Mouse (Mus musculus): ENCODE measurements around the gene Mpi. TPM values are rescaled to one million over a fixed set of nuclear protein-coding genes. Genes with fewer than 3 reads are reported as not detected.

Gene Mpi
- polyA plus RNA-seq, 1 experiment, result 32.2 TPM

DNA sequence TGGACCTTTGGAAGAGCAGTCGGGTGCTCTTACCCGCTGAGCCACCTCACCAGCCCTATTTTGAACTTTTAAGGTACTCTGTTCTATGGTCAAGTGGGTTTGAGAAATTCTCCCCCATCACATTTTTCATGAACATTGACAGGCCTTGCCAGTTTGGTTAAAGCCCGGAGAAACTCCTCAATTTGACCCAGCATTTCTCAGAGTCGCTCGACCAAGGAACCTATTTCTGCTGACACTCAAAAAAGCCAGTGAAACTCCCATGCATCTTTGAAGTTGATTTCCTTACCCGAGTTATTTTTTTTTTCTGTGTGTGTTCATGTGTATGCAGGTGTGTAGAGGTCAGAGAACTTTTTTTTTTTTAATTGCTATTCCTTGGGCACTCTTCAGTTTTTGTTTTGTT, 12.0 kb upstream of the Mpi start:
- TF ChIP-seq CTCF (IDR thresholded peaks at IDR 0.05; ENCODE audit: borderline replicate concordance, insufficient read depth, low read length), result no peak
- no peak for TF ChIP-seq POLR2A (IDR thresholded peaks at IDR 0.05; ENCODE audit: low read depth, low read length)
- no peak overlapping the region for H3K27ac ChIP-seq (ENCODE audit: insufficient read depth, low read length)
- peaks cover 9% of the 10 kb centered on the region for H3K4me1 ChIP-seq (ENCODE audit: control insufficient read depth, insufficient read depth, low read length)
- H3K4me3 ChIP-seq (ENCODE audit: insufficient read depth, low read length), result no peak overlapping the region

GRCm38 (mm10) chr9:57562896-57563372, 10.4 kb upstream of the Mpi start:
- TF ChIP-seq CTCF (IDR thresholded peaks at IDR 0.05; ENCODE audit: borderline replicate concordance, insufficient read depth, low read length), result no peak
- TF ChIP-seq POLR2A (IDR thresholded peaks at IDR 0.05; ENCODE audit: low read depth, low read length), result no peak
- H3K4me1 ChIP-seq (ENCODE audit: control insufficient read depth, insufficient read depth, low read length), result peaks cover 9% of the 10 kb centered on the region
- no peak overlapping the region for H3K27ac ChIP-seq (ENCODE audit: insufficient read depth, low read length)
- no peak overlapping the region for H3K4me3 ChIP-seq (ENCODE audit: insufficient read depth, low read length)

DNA sequence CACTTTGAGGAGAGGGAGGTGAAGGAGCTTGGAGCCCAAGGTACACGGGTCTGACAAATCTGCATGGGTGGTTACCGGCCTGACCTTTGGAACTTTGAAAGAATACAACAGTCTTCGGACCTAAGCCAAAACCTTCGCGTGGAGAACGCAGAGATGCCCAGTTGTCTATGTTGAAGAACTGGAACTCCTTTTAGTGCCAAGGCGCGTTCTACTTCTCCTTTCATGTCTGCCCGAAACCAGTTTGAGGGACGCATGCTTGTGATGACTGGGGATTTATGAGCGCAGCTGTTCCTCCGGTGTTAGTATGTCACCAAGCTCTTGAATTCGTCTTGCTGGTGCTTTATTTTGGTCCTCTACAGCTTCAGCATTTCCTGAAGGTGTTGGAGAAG, 9.1 kb upstream of the Mpi start:
- H3K4me3 ChIP-seq (ENCODE audit: insufficient read depth, low read length), result peak overlapping the region; percentile 72
- H3K27ac ChIP-seq (ENCODE audit: insufficient read depth, low read length), result no peak overlapping the region
- H3K4me1 ChIP-seq (ENCODE audit: control insufficient read depth, insufficient read depth, low read length), result peaks cover 9% of the 10 kb centered on the region
- TF ChIP-seq CTCF (IDR thresholded peaks at IDR 0.05; ENCODE audit: borderline replicate concordance, insufficient read depth, low read length) (no peak), POLR2A (IDR thresholded peaks at IDR 0.05; ENCODE audit: low read depth, low read length) (no peak)

DNA sequence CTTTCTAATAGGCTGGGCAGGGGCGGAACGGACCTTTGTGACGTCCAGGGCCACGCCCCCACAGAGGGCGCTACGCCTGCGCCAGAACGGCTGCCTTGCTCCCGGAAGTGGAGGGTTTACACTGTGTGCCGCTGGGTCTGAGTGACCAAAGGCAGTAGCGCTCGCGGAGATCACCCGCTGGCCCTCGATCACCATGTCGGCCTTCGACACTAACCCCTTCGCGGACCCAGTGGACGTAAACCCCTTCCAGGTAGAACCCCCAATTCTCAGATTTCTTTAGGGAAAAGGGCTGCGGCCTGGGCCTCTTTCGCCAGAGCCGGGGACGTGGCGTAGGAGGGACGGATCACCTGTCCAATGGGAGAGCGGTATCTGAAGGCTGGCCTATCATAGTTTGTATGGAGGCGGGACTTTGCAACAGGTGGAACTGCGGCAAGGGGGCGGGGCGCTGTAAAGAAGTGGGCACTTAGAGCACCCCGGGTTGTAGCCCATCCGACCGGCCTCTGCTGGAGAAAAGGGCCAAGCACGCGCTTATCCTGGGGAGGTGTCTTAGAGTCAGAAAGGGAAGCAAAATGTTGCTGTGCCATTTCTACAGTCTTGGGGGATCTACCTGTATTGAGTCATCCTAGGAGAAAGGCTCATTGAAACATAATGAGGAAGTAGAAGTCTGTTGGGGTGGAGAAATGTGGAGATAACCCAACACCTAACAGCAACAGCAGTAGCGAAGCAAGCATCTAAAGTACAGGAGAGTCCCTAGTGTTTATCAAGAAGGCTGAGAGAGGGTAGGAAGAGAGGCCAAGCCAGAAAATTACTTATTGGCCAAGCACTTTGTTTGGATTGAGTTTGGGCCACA, 8.5 kb upstream of the Mpi start, which contains the start of gene Scamp2:
Gene Scamp2 (plus strand): TSS at position 83 of the 850 bp plus-strand sequence.
- H3K27ac ChIP-seq (ENCODE audit: insufficient read depth, low read length), result peak within 1 kb of the TSS; percentile 39
- H3K4me1 ChIP-seq (ENCODE audit: control insufficient read depth, insufficient read depth, low read length), result peaks cover 9% of the 10 kb centered on the region
- TF ChIP-seq CTCF (IDR thresholded peaks at IDR 0.05; ENCODE audit: borderline replicate concordance, insufficient read depth, low read length), result no peak; the same call in 1 of the 2 replicates
- TF ChIP-seq POLR2A (IDR thresholded peaks at IDR 0.05; ENCODE audit: low read depth, low read length), result peak; percentile 89
- H3K4me3 ChIP-seq (ENCODE audit: insufficient read depth, low read length), result peak within 1 kb of the TSS; percentile 72

DNA sequence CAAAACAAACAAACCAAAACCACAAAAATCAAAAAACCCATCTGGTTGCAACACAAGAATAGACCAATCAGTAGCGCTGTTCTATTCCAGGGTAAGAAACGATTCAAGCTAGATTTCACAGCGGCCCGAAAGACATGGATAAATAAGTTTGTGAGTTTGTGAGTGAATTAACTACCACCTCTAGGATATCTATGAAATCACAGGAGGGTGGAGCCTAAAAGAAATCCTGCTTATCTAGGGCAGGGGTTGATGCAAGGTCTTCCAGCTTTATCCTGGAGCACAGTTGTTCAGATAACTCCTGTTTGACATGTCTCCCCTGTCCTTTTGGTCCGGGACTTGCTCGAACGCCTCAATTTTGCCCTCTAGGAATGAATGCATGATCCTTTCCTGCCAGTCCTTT, 7.7 kb upstream of the Mpi start:
- Histone ChIP-seq H3K4me1 (ENCODE audit: control insufficient read depth, insufficient read depth, low read length) (peaks cover 5% of the 10 kb centered on the region), H3K27ac (ENCODE audit: insufficient read depth, low read length) (no peak overlapping the region), H3K4me3 (ENCODE audit: insufficient read depth, low read length) (peak overlapping the region; percentile 72)
- TF ChIP-seq POLR2A (IDR thresholded peaks at IDR 0.05; ENCODE audit: low read depth, low read length) (no peak), CTCF (IDR thresholded peaks at IDR 0.05; ENCODE audit: borderline replicate concordance, insufficient read depth, low read length) (no peak)

- Histone ChIP-seq H3K27ac (ENCODE audit: insufficient read depth, low read length) (no peak overlapping the region), H3K4me1 (ENCODE audit: control insufficient read depth, insufficient read depth, low read length) (peaks cover 5% of the 10 kb centered on the region), H3K4me3 (ENCODE audit: insufficient read depth, low read length) (no peak overlapping the region)
- no peak for TF ChIP-seq POLR2A (IDR thresholded peaks at IDR 0.05; ENCODE audit: low read depth, low read length)
- no peak for TF ChIP-seq CTCF (IDR thresholded peaks at IDR 0.05; ENCODE audit: borderline replicate concordance, insufficient read depth, low read length)
These were observed 7.0 kb upstream of the Mpi start for GRCm38 (mm10) chr9:57559568-57559967.

DNA sequence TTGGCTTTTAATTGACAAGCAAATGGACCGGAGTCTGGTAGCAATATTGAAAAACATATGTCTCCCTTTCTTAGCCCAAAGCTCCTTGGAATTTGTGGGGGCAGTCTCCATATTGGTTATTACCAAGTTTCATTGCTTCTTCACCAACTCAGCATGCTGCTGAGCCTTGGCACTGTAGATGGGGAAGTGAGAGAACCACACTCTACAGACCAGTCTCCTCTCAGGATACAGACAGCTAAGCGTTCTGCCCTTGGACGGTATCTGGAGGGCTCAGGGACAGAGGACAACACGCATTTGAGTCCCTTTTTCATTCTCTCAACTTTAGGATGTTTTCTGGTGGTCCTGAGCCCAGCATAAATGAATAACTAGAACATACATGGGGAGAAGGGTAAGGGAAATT, 6.1 kb upstream of the Mpi start:
- Histone ChIP-seq H3K27ac (ENCODE audit: insufficient read depth, low read length) (no peak overlapping the region), H3K4me1 (ENCODE audit: control insufficient read depth, insufficient read depth, low read length) (peaks cover 5% of the 10 kb centered on the region), H3K4me3 (ENCODE audit: insufficient read depth, low read length) (no peak overlapping the region)
- TF ChIP-seq CTCF (IDR thresholded peaks at IDR 0.05; ENCODE audit: borderline replicate concordance, insufficient read depth, low read length) (no peak), POLR2A (IDR thresholded peaks at IDR 0.05; ENCODE audit: low read depth, low read length) (no peak)

GRCm38 (mm10) chr9:57557215-57557614, 4.7 kb upstream of the Mpi start:
- no peak overlapping the region for H3K4me3 ChIP-seq (ENCODE audit: insufficient read depth, low read length)
- TF ChIP-seq POLR2A (IDR thresholded peaks at IDR 0.05; ENCODE audit: low read depth, low read length) (no peak), CTCF (IDR thresholded peaks at IDR 0.05; ENCODE audit: borderline replicate concordance, insufficient read depth, low read length) (no peak)
- no peak overlapping the region for H3K27ac ChIP-seq (ENCODE audit: insufficient read depth, low read length)
- peaks cover 3% of the 10 kb centered on the region for H3K4me1 ChIP-seq (ENCODE audit: control insufficient read depth, insufficient read depth, low read length)

DNA sequence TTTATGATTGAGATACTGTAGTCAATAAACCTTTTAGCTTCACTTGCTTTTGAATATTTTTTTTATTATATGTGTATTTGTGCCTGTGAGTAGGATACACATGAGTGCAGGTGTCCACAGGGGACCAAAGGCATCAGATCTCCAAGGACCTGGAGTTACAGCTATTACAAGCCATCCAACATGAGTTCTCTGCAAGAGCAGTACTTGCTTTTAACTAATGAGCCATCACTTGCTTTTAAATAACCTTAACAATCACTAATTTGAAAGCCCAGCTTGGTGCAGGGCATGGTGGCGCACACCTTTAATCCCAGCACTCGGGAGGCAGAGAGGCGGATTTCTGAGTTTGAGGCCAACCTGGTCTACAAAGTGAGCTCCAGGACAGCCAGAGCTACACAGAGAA, 2.2 kb upstream of the Mpi start:
- Histone ChIP-seq H3K4me3 (ENCODE audit: insufficient read depth, low read length) (no peak overlapping the region), H3K4me1 (ENCODE audit: control insufficient read depth, insufficient read depth, low read length) (peaks cover 4% of the 10 kb centered on the region; the same call in 1 of the 2 replicates), H3K27ac (ENCODE audit: insufficient read depth, low read length) (no peak overlapping the region)
- no peak for TF ChIP-seq POLR2A (IDR thresholded peaks at IDR 0.05; ENCODE audit: low read depth, low read length)
- no peak for TF ChIP-seq CTCF (IDR thresholded peaks at IDR 0.05; ENCODE audit: borderline replicate concordance, insufficient read depth, low read length)

DNA sequence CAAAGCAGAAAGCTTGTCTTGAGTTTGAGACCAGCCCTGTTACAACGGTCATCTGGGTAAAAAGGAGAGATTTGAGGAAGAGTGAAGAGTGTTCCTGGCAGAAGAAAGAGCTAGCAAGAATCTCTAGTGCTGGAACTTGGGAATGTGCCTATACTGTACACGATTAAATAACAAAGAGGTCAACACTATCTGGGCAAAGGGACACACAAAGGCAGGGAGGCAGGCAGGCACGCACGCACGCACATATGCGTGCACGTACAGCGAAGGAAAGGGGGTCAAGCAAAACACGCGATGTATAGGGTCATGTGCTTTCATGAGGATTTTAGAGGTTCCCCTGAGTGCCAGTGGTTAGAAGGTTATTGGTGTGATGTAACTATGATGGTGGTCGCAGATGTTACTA, 556 bp upstream of the Mpi start:
- H3K27ac ChIP-seq (ENCODE audit: insufficient read depth, low read length), result no peak overlapping the region
- H3K4me3 ChIP-seq (ENCODE audit: insufficient read depth, low read length), result no peak overlapping the region
- TF ChIP-seq CTCF (IDR thresholded peaks at IDR 0.05; ENCODE audit: borderline replicate concordance, insufficient read depth, low read length) (no peak), POLR2A (IDR thresholded peaks at IDR 0.05; ENCODE audit: low read depth, low read length) (no peak)
- peaks cover 4% of the 10 kb centered on the region; the same call in 1 of the 2 replicates for H3K4me1 ChIP-seq (ENCODE audit: control insufficient read depth, insufficient read depth, low read length)
